Mouse (Mus musculus): ENCODE data around the gene Btbd35f5.
"Not testable (repeated sequence)": the region's sequence is repeated elsewhere in the genome, so short reads cannot be mapped to it uniquely, and the experiment has no call there.

Btbd35f5 gene

GRCm38 (mm10) chrX:32973597-32973996, at the start of gene Btbd35f5:
Btbd35f5 (plus strand) TSS chrX:32973897.
- DNase-seq: not testable (repeated sequence)

- not testable (repeated sequence) for DNase-seq
These were observed 32.2 kb upstream of the Btbd35f5 start, which contains the start of gene Gm21789 for GRCm38 (mm10) chrX:32941468-32941867. Gm21789 (plus strand) TSS chrX:32941768.
